Mouse (Mus musculus): Measurements from ENCODE around the gene Adamts6.

DNA sequence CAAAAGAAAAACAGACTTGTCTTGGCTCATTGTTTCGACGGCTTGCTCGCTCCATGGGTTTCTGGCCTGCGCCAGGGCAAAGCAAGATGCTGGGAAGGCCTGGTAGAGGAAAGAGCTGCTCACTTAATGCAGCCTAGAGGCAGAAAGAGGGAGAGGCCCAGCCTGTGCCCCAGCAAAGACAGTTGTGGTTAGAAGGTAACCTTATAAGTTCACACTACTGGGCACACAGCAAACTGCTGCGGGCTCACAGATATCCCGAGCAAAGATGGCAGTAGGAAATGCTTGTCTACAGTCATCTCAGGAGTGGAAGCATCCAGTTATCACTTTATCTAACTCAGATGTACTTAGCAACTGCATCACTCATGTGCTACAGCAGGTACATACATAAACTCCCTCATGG lies 211.0 kb downstream of the Adamts6 start:
- no peak for TF ChIP-seq POLR2A (IDR thresholded peaks at IDR 0.05; ENCODE audit: control insufficient read depth, extremely low read depth, insufficient read depth, low read length, poor library complexity)
- no peak for TF ChIP-seq CTCF (IDR thresholded peaks at IDR 0.05; ENCODE audit: borderline replicate concordance, control insufficient read depth, extremely low read depth, insufficient read depth, low read length, poor library complexity)

All from thymus, adult 2 months (tissue).